Mouse (Mus musculus) G1E (cell line): ENCODE data around the gene Cux1.

Experiments used
- CTCF ChIP-seq: IDR thresholded peaks from 2 replicates; pipeline ENCODE4 v1.5.1; 2012; ENCODE audit warnings: low read depth, low read length, inconsistent platforms, mixed read lengths
- TAL1 ChIP-seq: conservative IDR thresholded peaks from 2 replicates; pipeline ENCODE4 v1.6.1; 2012; ENCODE audit warnings: low read depth, low read length, inconsistent platforms, mixed read lengths

- no peak for TF ChIP-seq CTCF
- TF ChIP-seq TAL1: no peak
These were observed 31.1 kb downstream of the Cux1 start for GRCm38 (mm10) chr5:136535976-136536725.
